Mouse (Mus musculus): ENCODE results near the gene Prkd3.

Prkd3 gene

DNA sequence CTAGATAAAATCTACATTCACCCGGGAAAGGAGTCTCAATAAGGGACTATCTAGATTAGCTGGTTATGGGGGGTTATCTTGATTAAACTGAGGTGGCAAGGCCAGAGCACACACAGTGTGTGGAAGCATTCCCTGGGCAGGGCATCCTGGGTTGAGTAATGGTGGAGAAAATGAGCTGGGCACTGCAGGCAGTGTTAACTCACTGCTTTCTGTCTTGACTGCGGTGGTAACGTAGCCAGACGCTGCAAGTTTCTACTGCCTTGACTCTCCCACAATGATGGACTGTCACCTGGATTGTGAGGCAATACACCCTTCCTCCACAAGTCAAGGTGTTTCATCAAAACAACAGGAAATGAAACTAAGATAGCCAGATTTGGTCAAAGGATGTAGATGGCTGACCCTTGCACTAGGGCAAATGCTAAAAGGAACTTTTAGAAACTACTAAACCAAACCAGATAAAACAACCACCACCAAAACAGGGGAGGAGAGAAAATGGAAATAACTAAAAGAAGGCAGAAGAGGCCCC lies 20.8 kb downstream of the Prkd3 start:
- no peak for DNase-seq (ENCODE audit: low spot score in 2 of 2)

DNA sequence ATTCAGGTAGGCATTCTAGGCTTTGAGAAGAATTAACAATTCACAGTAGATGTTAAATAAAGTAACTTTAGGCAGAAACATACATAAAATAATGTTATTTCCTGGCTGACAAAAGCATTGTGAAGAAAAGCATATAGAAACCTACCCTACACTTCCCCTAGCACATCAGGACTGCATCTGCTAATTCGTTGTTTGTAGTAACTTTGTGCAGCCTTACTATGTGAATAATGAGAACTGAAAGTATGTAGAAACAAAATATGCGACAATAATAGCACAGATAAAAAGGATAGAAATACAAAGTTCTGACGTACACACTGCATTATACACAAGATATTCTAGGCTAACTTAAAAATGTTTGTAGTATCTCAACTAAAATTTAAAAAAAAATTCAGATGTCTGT lies 21.4 kb downstream of the Prkd3 start:
- DNase-seq (ENCODE audit: low spot score in 2 of 2), result no peak

DNA sequence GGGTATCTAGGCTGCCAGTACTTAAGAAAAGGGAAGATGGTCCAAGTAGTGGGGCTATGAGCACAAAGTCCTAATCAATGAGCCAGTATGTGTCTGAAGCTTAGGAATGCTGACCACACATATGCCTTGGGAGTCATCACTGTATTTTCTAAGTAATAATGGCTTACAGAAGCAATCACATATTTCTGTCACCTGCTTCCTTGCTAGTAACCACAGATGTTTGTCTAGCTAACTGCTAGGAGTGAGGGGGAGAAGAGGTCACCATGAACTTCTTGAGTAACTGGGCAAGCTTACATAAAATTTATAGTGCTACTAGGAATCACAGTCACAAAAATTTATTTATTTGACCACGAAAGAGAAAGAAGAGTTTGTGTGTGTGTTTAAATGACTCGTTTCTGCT lies 22.5 kb downstream of the Prkd3 start:
- DNase-seq (ENCODE audit: low spot score in 2 of 2), result no peak

DNA sequence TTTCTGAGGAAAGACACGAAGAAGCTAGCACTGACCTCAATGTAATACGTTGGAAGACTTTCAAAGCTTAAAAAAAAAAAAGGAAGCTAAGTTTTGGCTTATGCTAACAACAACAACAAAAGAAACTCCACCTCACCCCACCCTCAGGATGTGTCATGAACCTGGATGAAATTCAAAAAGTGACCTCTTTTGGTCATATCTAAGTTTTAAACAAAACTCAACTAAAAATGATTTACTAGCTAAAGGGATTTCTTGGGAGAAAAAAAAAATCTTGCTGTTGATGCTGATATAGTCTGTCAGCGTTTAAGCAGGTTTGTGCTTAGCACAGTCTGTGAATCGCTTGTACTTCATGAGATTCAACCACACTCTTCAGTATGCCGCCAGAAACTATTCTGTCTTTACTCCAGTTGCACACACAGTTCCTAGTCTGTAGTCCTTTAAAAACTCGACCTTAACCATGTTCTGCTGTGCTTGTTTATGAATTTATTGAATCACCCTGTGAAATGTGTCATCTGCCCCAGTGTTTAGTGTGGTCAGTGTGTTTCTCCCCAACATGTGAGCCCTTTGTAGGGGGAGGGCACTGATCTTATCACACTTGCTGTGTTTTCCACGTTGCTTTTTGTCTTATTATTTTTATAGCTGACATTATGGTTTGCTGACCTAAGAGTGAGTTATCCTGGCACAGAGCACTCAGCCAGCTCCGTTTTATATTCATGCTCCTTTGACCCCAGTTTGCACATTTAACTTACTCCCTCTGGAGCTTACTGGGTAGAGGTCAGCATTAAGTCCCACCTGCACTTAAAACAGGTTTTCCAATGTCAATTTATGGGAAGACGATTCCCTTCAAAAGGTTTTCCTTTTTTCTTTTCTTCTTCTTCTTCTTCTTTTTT lies 25.4 kb downstream of the Prkd3 start:
- DNase-seq (ENCODE audit: low spot score in 2 of 2), result no peak

DNA sequence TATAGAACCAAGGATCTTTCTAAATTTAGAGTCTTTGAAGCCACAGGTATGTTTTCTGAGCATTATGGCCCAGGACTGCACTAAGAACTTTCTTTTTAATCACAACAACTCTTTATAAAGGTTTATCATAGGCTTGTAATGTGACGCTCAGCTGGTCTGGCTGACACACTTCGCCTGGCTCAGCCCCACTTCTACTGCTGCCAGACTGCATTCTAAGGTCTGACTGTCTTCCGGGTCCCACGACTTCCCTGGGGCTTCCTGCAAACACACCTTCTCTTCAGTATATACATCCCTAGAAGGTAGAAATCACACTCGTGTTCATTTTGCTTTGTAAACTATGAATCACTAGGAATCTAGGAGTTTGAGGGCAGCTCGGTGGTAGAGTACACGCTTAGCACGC lies 26.2 kb downstream of the Prkd3 start:
- no peak for DNase-seq (ENCODE audit: low spot score in 2 of 2)

DNA sequence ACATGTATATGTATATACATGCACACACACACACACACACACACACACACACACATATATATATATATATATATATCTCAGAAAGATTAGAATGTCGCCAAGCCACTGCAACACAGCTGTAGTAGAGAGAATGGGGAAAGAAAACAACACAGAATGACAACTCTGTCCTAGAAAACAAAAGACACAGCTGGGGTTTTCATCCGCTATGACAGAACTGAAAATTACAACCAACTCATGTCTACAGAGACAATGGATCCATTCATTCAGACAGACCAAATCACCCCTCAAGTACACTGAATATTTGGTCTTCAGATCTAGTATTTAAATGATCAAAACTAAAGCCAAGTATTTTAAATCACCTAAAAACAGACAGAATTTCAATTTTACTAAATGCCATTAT lies 26.9 kb downstream of the Prkd3 start:
- no peak for DNase-seq (ENCODE audit: low spot score in 2 of 2)

DNA sequence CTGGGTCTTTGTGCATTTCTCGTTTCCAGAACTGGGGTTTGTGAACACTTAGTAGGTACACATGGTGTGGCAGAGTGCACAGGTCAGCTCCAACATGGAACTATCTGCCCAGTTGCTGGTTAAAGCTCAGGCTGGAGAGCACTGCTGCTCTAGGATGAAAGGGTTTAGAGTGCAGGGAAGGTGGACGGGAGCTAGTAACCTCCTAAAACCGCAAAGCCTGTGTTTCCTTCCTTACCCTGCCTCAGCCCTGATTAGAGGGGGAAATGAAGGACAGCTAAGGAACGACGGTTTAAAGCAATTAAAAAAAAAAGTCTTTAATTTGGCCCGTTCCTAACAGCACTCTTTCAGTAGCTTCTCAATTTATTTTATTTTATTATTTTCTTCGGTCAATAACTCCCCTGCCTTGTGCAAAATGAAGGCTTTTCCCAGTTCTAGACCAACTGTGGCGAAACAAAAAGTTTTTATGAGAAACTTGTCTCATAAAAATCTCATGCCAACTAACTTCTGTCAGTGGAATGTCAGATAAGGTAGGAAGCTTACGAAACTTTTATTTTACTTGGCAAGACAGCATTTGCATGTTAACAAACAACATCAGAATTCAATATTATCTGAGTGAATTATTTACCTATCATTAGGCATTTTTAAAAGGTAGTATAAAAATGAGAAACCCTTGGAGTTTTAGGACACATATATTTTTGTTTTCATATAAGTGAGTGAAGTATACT lies 28.2 kb downstream of the Prkd3 start:
- DNase-seq (ENCODE audit: low spot score in 2 of 2), result no peak

DNA sequence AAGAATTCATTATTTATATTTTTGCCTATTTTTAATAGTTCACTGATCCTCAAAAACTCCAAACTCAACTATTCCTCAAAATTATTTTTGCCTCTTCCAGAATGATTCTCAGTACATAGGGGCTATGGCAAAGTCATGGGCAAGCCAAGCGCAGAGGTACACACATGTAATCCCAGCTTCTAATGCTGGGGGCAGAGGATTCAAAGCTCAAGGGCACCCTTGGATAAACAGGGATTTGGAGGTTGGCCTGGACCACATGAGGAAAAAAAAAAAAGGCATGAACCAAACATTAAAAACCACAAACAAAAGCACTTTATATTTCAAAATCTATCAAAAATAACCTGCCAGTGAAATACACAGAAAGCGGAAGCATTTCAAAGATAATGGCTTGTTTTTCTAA lies 29.1 kb downstream of the Prkd3 start:
- DNase-seq (ENCODE audit: low spot score in 2 of 2), result no peak

DNA sequence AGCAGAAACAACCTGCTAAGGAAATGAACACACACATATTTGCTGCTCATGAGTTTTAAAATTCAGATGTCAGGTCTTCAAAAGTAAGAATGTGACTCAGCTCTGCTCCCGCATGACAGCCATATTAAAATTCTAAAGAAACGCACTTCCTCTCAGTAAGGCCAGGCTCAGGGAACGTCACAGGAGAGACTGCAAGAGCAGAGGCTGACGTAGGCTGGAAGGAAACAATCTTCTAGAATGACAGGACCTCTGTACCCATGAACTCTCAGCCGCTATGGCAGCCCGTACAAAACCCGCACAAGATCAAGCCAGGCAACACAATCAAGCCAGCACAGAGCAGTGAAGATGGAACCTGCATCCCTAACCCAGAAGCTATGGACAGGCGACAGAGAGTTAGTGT lies 31.6 kb downstream of the Prkd3 start:
- no peak for DNase-seq (ENCODE audit: low spot score in 2 of 2)

DNA sequence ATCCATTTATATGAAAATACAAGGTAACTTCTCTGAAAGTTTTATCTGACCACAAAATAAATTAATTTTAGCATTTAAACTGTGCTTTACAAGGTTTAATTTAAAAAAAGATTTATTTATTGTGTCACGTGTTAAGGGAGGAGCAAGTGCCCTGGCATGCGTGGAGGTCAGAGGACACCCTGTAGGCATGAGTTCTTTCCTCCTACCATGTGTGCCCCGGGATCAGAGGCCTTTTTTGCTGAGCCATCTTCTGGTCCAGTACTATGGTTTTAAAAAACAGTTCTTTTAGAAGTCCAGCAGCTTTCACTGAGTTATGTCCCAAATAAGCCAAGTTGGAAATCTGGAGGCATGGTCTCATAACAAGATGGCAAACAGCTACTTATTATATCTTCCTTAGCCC lies 36.9 kb downstream of the Prkd3 start:
- no peak for DNase-seq (ENCODE audit: low spot score in 2 of 2)

DNA sequence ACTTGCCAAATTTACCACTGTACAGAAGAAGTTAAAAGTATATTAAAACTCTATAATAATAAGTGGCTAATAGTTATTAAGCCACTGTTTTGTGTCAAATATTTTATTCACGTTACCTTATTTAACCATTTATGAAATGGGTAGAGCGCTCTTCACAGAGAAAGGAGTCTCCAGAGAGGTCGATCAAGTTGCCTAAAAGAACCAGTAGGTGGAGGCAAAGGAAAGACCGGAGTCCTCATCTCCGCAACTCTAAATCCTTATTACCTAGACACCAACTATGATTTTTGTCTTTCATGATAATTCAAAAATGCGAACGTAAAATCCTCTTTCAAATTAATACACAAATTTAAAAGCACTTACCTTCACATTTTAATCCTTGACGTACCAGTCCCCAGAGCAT lies 37.5 kb downstream of the Prkd3 start:
- no peak for DNase-seq (ENCODE audit: low spot score in 2 of 2)

DNA sequence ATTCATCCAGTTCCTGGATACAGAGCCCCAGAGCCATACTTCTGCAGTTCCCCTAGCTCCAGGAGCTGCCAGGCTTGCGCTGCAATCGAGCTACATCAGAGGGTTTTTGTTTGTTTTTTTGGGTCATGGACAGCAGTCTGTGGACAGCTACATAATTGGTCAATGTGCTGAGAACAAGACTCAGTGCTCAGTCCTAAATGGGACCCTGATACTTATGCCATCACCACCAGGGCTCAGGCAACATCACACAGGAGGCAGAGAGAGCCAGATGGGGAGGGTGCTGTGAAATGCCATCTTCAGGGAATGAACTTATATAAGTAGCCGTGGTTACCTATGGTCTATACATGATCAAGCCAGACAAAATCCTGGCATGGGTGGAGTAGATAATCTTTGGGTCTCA lies 52.1 kb downstream of the Prkd3 start:
- DNase-seq (ENCODE audit: low spot score in 2 of 2), result no peak

DNA sequence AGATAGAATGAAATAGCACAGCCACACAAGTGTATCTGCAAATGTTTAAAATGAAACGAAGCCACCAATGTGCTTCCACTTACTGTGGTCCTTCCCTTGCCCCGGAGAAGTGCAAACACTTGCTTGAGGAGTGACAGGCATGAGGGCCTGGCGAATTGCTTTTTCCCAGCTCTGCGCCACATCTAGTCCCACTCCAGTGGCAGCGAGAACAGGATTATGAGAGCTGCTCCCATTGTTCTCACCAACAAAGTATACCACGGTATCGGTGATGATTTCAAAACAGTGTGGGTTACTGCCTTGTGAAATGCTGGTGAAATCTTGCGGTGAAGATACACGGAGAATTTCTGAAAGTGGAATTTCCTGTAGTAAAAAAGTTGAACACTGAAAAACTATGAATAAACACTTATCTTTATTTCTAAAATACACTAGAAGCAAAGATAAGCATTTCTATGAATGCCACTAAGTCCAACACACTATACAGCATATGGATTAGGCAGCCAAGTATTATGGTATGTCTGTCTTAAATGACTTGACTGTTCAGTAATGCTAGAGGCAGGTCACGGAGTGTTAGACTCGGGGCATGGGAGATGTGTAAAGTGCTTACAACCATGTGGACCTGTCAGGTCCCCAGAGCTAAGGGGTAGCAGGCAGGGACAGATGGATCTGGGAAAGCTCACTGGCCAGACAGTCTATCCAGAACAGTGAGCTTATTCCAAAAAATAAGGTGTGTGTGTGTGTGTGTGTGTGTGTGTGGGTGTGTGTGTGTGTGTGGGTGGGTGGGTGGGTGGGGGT lies 54.3 kb downstream of the Prkd3 start:
- no peak for DNase-seq (ENCODE audit: low spot score in 2 of 2)

DNA sequence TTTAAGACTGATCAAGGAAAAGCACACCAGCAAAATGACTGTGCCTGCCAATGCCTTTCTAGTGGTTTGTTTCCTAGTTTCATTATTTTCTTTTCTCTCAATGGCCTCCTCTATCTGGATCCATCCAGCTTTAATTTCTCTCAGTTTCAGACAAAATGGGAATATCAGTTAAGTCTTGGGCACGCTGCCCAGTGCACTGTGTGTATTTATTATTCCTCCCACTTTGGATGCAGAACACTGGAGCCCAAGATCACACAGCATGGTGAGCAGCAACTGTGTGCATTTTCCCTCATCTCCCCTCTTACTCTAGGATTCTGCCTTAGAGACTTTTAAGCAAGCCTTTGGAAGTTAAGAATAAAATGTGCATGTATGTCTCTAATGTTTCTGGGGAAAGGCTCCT lies 56.2 kb downstream of the Prkd3 start:
- peak in 1 of 2 experiments; percentile 12 for DNase-seq (ENCODE audit: low spot score in 2 of 2)

DNA sequence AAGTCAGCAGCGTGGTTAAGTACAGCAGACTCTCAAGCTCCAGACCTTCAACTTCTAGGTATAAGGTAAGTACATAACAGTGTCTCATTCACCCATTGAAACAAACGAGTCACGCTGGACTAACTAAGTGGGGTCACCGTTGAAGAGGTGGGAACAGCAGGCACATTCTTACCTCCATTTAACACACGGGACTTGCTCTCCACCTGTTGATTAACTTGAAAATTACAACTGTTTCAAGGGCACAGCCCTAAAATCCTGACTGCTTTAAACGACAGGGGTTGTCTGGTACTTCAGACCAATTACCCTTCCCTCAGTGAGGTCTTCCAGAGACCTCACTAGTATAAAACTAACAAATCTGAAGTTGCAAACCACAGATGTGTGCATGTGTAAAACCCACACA lies 61.1 kb downstream of the Prkd3 start:
- DNase-seq (ENCODE audit: low spot score in 2 of 2), result no peak

DNA sequence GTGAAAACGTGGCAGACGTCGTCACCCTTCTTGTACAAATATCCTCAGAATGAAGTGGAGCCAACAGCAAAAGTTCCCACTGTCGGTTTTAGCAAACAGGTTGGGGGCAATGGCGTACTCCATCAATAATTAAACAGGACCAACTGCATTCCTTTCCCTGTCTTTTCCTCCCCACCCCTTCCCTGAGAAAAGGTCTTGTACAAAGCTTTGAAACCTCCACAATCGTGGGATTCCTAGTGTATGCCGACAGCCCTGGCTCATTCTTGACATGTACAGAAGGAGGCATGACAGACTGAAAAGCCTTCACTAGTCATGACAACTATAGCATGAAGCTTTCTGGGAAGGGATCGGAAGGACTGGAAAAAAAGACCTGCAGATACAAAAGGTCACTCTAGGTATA lies 67.4 kb downstream of the Prkd3 start:
- DNase-seq (ENCODE audit: low spot score in 2 of 2), result no peak

DNA sequence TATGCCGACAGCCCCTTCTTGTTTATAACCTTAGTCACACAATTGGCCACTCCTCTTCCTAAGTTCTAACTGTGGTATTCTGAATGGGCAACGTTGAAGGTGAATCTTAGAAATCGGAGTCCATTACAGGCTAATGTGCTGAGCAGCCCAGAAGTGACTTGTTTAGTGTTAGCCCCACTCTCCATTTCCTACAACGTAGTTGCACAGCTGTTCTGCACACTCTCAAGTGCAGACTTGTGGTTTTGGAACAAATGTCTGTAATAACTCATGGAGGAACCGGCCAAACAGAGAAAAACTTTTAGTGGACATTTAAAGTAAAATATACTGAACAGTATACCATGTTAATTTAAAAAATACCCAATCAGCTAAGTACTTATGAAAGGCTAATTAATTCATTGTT lies 68.5 kb downstream of the Prkd3 start:
- no peak for DNase-seq (ENCODE audit: low spot score in 2 of 2)

DNA sequence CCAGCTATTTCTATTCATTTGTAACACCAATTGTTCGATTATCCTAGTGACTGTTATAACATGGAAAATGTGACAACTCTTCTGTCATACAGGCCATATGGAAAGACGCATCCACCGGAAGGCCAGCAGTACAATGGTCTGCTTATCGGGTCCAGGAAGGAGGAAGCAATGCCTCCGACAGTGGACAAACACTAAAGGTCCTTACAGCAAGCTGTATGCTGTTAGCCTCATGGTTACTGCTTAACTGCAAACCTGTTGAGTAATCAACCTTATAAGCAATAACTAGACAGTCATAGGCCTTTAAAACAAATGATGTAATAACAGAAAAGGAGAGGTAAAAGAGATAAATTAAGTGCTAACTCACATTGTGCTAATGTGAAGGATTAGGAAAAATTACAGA lies 69.4 kb downstream of the Prkd3 start:
- no peak for DNase-seq (ENCODE audit: low spot score in 2 of 2)

DNA sequence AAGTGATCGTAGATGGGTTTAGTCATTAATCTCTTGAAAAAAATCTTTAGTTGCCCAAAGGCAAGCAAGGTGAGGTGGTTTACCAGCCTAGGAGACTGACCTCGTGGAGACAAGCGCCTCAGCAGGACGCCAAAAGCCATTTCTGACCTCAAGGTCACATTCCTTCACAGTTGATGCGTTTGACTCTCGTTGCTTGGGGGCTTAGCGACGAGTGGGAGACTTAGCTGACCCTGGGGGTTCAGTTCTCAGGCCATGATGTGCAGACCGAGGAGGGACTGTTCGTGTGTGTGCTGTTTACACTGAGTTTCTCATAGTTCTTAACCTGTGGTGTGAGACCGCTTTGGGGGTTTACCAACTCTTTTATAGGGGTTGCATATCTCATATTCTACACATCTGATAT lies 78.0 kb downstream of the Prkd3 start:
- DNase-seq (ENCODE audit: low spot score in 2 of 2), result no peak

DNA sequence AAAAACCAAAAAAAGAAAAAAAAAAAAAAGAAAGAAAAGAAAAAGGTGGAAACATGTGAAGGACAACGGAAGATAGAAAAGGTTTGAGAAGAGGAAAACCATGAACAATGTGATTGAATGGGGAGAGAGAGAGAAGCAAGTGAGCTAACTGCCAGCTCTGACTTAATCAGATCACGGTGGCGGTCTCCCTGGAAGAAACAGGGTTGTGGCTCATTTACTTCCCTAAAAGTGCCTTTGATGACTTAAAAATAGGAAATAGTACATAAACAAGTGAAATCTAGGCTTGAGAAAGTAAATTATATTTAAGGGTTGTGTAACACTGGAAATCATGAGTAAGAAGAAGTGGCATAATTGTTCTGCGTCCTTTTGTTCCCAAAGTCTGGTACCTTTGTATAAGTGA lies 81.7 kb downstream of the Prkd3 start:
- DNase-seq (ENCODE audit: low spot score in 2 of 2), result no peak

DNA sequence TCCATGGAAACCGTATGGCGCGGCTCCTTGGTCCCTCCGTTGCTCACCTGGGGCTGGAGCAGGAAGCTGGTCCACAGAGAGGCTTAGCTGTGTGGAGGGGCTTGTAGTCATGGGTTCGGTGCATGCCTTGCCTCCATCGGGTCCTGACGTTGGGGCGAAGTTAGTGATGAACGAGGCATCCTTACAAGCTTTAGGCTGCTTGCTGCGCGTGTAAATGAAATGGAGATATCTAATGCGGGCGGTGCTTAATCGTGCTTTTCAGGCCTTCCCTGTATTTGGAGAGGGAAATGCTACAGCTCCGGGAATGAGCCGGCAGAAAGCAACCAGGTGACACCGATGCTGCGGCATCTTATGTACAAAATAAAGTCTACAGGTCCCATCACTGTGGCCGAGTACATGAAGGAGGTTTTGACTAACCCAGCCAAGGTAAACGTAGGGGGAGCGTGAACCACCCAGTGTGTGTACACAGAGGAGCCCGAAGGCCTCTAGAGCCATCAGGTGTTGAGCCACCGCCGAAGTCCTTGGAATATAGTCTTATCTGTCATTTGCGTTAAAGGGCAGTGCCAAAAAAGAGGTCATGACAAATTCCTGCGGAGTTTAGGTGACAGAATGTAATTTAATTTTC lies 83.3 kb downstream of the Prkd3 start:
- DNase-seq (ENCODE audit: low spot score in 2 of 2), result no peak
